Mouse (Mus musculus) lung, embryonic 14.5 days (tissue): ENCODE data around the gene Mdga1. TPM values are rescaled to one million over a fixed set of nuclear protein-coding genes. Genes with fewer than 3 reads are reported as not detected.

Experiments used
- ATAC-seq: fragments of 200-750 bp; cut with Nextera tagmentation; 2 replicates; pipeline ENCODE4 v1.8.0; 2017; ENCODE audit warnings: mild to moderate bottlenecking, moderate TSS enrichment, moderate library complexity; ENCODE audit not compliant: insufficient read depth
- DNase-seq: peaks from one replicate; pipeline ENCODE4 v3.0.0-alpha.2; 2015
- H3K27ac ChIP-seq: fragments of 300-500 bp; sonication (generic); 2 replicates; pipeline ENCODE4 v1.5.1; 2014; ENCODE audit warnings: low read depth, mild to moderate bottlenecking, moderate library complexity
- H3K27me3 ChIP-seq: fragments of 300-500 bp; sonication (generic); 2 replicates; pipeline ENCODE4 v1.6.1; 2014; ENCODE audit warnings: low read length, control low read depth; ENCODE audit not compliant: insufficient read depth
- H3K36me3 ChIP-seq: fragments of 300-500 bp; sonication (generic); 2 replicates; pipeline ENCODE4 v1.6.1; 2014; ENCODE audit warnings: control low read depth; ENCODE audit not compliant: insufficient read depth
- H3K4me1 ChIP-seq: fragments of 300-500 bp; sonication (generic); 2 replicates; pipeline ENCODE4 v1.6.1; 2014; ENCODE audit warnings: antibody characterized with exemption, control low read depth; ENCODE audit not compliant: insufficient read depth
- H3K4me2 ChIP-seq: fragments of 300-500 bp; sonication (generic); 2 replicates; pipeline ENCODE4 v1.6.1; 2014; ENCODE audit warnings: mild to moderate bottlenecking
- H3K4me3 ChIP-seq: fragments of 300-500 bp; sonication (generic); 2 replicates; pipeline ENCODE4 v1.5.1; 2014; ENCODE audit warnings: low read depth, low read length
- H3K9ac ChIP-seq: fragments of 300-500 bp; sonication (generic); 2 replicates; pipeline ENCODE4 v1.6.1; 2014
- H3K9me3 ChIP-seq: fragments of 300-500 bp; sonication (generic); 2 replicates; pipeline ENCODE4 v1.6.1; 2016; ENCODE audit warnings: low read depth, low read length, control low read depth
- CTCF ChIP-seq: IDR thresholded peaks from 2 replicates; pipeline ENCODE4 v1.5.1; 2016; ENCODE audit warnings: antibody characterized with exemption, low read depth
- WGBS: fragments of 180-500 bp; shearing (Covaris S2); extraction: QIAGEN DNeasy Blood & Tissue Kit; methylation state at CpG from one replicate; pipeline ENCODE4 v1.1.7; 2014; 5-methylcytosine and 5-hydroxymethylcytosine counted together
- polyA plus RNA-seq: library from polyadenylated mRNA; unstranded; fragments of >200 nt; fragmentation: Nextera tagmentation; extraction: Ambion mirVana; gene quantifications from 2 replicates; pipeline ENCODE4 v1.2.1, GENCODE M21; 2014

Mdga1 gene
- polyA plus RNA-seq, 1 experiment from 2014 or later, result 8.9 TPM

DNA sequence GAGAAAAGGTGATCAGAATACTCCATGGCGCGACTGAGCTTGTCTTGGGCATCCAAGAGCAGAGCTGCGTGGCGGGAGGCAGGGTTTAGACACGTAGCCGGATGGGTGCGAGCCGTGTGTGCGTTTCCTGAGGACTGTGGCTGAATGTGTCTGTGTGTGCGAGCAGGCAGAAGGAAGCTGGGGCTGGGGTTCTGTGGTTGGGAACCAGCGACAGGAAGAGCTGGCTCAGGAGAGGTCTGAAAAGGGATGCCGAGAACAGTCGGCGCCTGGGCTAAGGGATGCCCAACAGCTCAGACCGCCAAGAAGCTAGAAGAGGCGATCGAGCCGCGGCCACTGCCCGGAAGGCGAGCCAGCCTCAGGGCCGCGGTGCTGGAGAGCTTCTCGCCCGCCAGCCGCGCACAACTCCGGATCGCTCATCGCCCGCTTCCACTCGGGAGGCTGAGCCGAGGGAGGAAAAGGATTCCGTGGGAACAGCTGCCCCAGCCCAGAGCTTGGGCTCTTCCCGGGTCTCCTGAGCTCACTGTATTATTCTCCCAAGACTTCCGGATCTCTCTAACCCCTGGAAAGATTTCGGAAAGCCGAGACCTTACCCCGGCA lies 83.1 kb downstream of the Mdga1 start:
- ATAC-seq (no peak), DNase-seq (peak; percentile 59)
- Histone ChIP-seq H3K4me2 (peak overlapping the region; percentile 92), H3K9ac (peak overlapping the region; percentile 63), H3K27me3 (peaks cover 74% of the 10 kb centered on the region), H3K4me3 (peak overlapping the region; percentile 65), H3K4me1 (peaks cover 9% of the 10 kb centered on the region; the same call in 1 of the 2 replicates), H3K36me3 (no peaks in the 10 kb centered on the region), H3K27ac (no peak overlapping the region), H3K9me3 (no peaks in the 10 kb centered on the region)
- no peak for TF ChIP-seq CTCF
- under 1% methylated on average over 39 of the region's 39 CpGs for WGBS

DNA sequence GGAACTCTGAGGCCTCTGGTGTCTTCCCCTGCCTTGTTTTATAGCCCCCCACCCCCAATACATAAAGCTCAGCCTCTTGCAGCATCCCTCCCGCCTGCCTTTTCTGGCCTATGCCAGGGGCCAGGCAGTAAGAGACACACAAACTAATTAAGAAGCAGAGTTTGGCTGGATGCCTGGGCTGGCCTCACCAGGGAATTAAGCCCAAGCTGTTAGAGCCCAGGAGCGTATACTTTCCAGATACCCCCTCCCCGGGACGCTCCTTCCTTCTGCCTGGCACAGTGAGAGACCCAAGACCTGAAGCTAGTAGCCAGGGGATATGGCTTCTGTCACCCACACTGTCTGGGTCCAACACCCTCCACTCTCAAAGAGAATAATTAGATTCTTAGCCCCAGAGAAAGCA lies 83.8 kb downstream of the Mdga1 start:
- H3K27me3 ChIP-seq, result peaks cover 69% of the 10 kb centered on the region
- WGBS, result 12% methylated on average over 4 of the region's 4 CpGs
- H3K4me1 ChIP-seq, result peaks cover 9% of the 10 kb centered on the region; the same call in 1 of the 2 replicates

DNA sequence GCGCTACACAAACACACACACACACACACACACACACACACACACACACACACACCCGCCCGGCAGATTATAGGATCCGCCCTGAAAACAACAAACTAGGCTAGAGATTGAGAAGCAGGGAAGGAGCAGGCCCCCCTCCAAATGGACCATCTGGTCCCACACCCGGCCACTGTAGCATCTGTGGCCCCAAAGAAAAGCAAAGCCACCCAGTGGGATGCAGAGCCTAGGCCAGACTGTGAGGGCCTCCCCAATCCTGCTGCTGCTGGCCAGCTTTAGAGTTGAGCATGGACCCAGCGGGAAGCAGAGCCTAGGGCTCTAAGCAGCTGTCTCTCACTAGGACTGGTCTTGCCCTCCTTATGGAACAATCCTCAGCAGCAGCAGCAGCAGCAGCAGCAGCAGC lies 85.3 kb downstream of the Mdga1 start:
- Histone ChIP-seq H3K4me3 (no peak overlapping the region), H3K9ac (no peak overlapping the region), H3K9me3 (no peaks in the 10 kb centered on the region), H3K27ac (no peak overlapping the region), H3K27me3 (peaks cover 54% of the 10 kb centered on the region), H3K36me3 (no peaks in the 10 kb centered on the region), H3K4me1 (peaks cover 8% of the 10 kb centered on the region; the same call in 1 of the 2 replicates), H3K4me2 (no peak overlapping the region; the same call in 1 of the 2 replicates)
- DNase-seq (no peak), ATAC-seq (no peak)
- TF ChIP-seq CTCF, result no peak
- WGBS, result 52% methylated on average over 6 of the region's 6 CpGs

More for the DNA sequence above, 83.8 kb downstream of the Mdga1 start:
- H3K9me3 ChIP-seq, result no peaks in the 10 kb centered on the region
- H3K4me2 ChIP-seq, result peak overlapping the region; percentile 92
- H3K9ac ChIP-seq, result peak overlapping the region; percentile 63
- H3K27ac ChIP-seq, result no peak overlapping the region
- TF ChIP-seq CTCF, result no peak
- ATAC-seq (no peak), DNase-seq (peak; percentile 75)
- H3K36me3 ChIP-seq, result no peaks in the 10 kb centered on the region
- peak overlapping the region; percentile 65 for H3K4me3 ChIP-seq

DNA sequence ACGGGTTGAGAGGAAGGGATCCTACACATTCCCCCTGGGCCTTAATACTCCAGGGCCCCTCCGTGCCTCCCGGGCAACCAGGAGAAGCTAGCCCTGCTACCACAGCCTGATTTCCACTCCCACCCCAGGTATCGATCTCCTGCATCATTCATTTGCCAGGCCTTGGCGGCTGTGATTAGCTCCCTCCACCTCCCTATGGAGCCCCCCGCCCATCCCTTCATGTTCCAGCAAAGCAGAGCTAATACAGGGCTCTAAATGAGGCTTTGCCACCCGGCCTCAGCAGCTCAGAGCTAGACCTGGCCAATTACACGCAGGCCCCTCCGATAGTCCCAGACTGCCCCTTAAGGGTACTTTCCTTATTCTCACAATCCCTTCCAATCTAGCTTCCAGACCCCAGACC lies 86.5 kb downstream of the Mdga1 start:
- H3K27me3 ChIP-seq, result peaks cover 48% of the 10 kb centered on the region
- no peak overlapping the region for H3K4me2 ChIP-seq
- ATAC-seq, result no peak
- H3K27ac ChIP-seq, result no peak overlapping the region
- no peak overlapping the region for H3K4me3 ChIP-seq
- H3K9me3 ChIP-seq, result no peaks in the 10 kb centered on the region
- 55% methylated on average over 9 of the region's 9 CpGs for WGBS
- no peak for DNase-seq
- H3K9ac ChIP-seq, result no peak overlapping the region
- TF ChIP-seq CTCF, result no peak
- H3K36me3 ChIP-seq, result no peaks in the 10 kb centered on the region
- H3K4me1 ChIP-seq, result 0 out of 2 replicates have a peak, but pooled peaks cover 3% of the 10 kb centered on the region

DNA sequence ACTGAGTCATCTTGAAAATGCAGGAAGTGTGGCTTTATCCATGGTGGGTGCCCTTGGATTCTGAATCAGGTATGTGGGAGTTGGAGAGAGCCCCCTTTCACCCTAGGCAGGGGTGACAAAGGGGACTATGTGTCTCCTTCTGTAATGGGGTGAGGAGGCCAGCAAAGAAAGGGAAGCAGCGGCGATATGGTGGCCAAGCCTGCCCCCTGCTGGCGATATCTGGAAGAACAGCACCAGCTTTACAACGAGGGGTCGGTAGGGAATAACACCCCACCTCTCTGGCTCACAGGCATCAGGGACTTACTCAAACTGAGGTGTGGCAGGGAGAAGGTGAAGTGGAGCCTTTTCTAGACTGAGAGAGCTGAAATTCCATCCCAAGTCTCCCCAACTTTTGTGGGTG lies 87.0 kb downstream of the Mdga1 start:
- no peak overlapping the region for H3K4me3 ChIP-seq
- H3K4me2 ChIP-seq, result no peak overlapping the region
- TF ChIP-seq CTCF, result peak; percentile 97
- no peak overlapping the region for H3K9ac ChIP-seq
- 0 out of 2 replicates have a peak, but pooled peaks cover 3% of the 10 kb centered on the region for H3K4me1 ChIP-seq
- under 1% methylated on average over 5 of the region's 5 CpGs for WGBS
- no peak for ATAC-seq
- H3K27me3 ChIP-seq, result peaks cover 44% of the 10 kb centered on the region
- no peaks in the 10 kb centered on the region for H3K9me3 ChIP-seq
- no peak overlapping the region for H3K27ac ChIP-seq
- no peaks in the 10 kb centered on the region for H3K36me3 ChIP-seq
- peak; percentile 84 for DNase-seq

DNA sequence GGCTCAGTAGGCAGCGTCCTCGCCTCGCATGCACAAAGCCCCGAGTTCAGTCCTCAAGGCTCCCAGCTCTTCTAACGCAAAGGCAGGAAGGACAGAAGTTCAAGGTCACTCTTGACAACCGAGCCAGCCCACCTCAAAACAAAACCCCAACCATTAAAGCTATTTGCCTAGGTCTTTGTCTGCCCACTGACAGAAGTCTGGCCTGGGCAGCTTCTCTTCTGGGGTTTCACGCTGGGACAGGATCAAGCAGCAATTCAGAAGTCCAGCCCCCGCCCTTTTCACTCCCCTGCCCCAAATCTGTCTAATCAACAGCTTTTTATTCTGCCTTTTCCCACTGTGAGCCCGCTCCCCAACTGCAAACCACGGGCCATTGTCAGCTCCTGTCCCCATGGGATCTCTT lies 89.6 kb downstream of the Mdga1 start:
- ATAC-seq, result no peak
- no peak for DNase-seq
- no peaks in the 10 kb centered on the region for H3K36me3 ChIP-seq
- H3K9ac ChIP-seq, result no peak overlapping the region
- no peak overlapping the region for H3K27ac ChIP-seq
- H3K9me3 ChIP-seq, result no peaks in the 10 kb centered on the region
- H3K27me3 ChIP-seq, result peaks cover 18% of the 10 kb centered on the region
- no peak overlapping the region for H3K4me3 ChIP-seq
- H3K4me2 ChIP-seq, result no peak overlapping the region
- no peaks in the 10 kb centered on the region for H3K4me1 ChIP-seq
- 65% methylated on average over 10 of the region's 10 CpGs for WGBS
- no peak for TF ChIP-seq CTCF

DNA sequence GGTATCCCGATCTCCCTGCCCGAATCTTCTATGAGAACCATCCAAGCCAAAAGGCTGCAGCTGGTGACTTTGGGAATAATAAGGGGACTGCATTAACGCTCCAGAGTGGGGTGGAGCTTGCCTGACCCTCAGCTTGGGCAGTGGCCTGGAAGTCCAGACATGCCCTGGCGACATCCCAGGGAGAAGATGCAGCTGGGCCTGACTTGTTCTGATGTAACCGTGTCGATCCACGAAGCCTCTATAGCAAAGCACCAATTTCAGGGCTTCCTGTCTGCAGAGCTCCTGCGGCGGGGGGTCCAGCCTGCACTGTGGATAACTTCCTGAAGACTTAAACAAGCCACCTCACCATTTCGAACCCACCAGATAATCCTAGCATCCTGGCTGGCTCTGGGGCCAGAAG lies 90.9 kb downstream of the Mdga1 start:
- H3K27me3 ChIP-seq, result peaks cover 6% of the 10 kb centered on the region
- 74% methylated on average over 10 of the region's 10 CpGs for WGBS

More for the DNA sequence above, 90.9 kb downstream of the Mdga1 start:
- H3K4me1 ChIP-seq, result no peaks in the 10 kb centered on the region
- DNase-seq, result peak; percentile 45
- no peak for ATAC-seq
- H3K4me3 ChIP-seq, result no peak overlapping the region
- H3K9ac ChIP-seq, result no peak overlapping the region
- no peaks in the 10 kb centered on the region for H3K9me3 ChIP-seq
- H3K36me3 ChIP-seq, result no peaks in the 10 kb centered on the region
- H3K4me2 ChIP-seq, result no peak overlapping the region
- TF ChIP-seq CTCF, result no peak
- H3K27ac ChIP-seq, result no peak overlapping the region
